Mouse (Mus musculus) heart, embryonic 11.5 days (tissue): Measurements from ENCODE around the gene Lcn9. TPM values are rescaled to one million over a fixed set of nuclear protein-coding genes. Genes with fewer than 3 reads are reported as not detected.

Experiments
- polyA plus RNA-seq: library from polyadenylated mRNA; unstranded; fragments of >200 nt; fragmentation: Nextera tagmentation; extraction: Ambion mirVana; gene quantifications from 2 replicates; pipeline ENCODE4 v1.2.1, GENCODE M21; 2014

Lcn9 gene
- polyA plus RNA-seq, 1 experiment from 2014 or later, result not detected

Other genes with a start within 250 kb of the Lcn9 start
- 3.2 and 5.5 TPM in 2 replicates for gene Mamdc4, start 248.3 kb upstream of the Lcn9 start, polyA plus RNA-seq
- 167 and 172 TPM in 2 replicates for gene Phpt1, start 247.9 kb upstream of the Lcn9 start, polyA plus RNA-seq
- gene Ajm1, start 241.4 kb upstream of the Lcn9 start, polyA plus RNA-seq, result 0.21 TPM in 1 of 2 replicates, not detected in the other
- gene Rabl6, start 214.6 kb upstream of the Lcn9 start, polyA plus RNA-seq, result 35.9 and 40.0 TPM in 2 replicates
- 0.11 and 0.20 TPM in 2 replicates for gene Ccdc183, start 205.5 kb upstream of the Lcn9 start, polyA plus RNA-seq
- 14.6 and 18.4 TPM in 2 replicates for gene Tmem141, start 201.1 kb upstream of the Lcn9 start, polyA plus RNA-seq
- 1.0 and 1.1 TPM in 2 replicates for gene Fcna, start 195.1 kb upstream of the Lcn9 start, polyA plus RNA-seq
- gene Lcn8, start 170.0 kb upstream of the Lcn9 start, polyA plus RNA-seq, result not detected in 2 replicates
- not detected in 2 replicates for gene Lcn5, start 165.2 kb upstream of the Lcn9 start, polyA plus RNA-seq
- not detected in 2 replicates for gene Lcn6, start 146.4 kb upstream of the Lcn9 start, polyA plus RNA-seq
- gene Lcn10, start 140.4 kb upstream of the Lcn9 start, polyA plus RNA-seq, result not detected in 2 replicates
- not detected in 2 replicates for gene Obp2a, start 123.1 kb upstream of the Lcn9 start, polyA plus RNA-seq
- 42.9 and 49.9 TPM in 2 replicates for gene Bmyc, start 116.4 kb upstream of the Lcn9 start, polyA plus RNA-seq
- gene Obp2b, start 86.1 kb upstream of the Lcn9 start, polyA plus RNA-seq, result not detected in 2 replicates
- gene Lcn3, start 57.6 kb upstream of the Lcn9 start, polyA plus RNA-seq, result not detected in 2 replicates
- not detected in 2 replicates for gene Lcn11, start 46.1 kb upstream of the Lcn9 start, polyA plus RNA-seq
- not detected in 2 replicates for gene Gm13539, start 40.9 kb upstream of the Lcn9 start, polyA plus RNA-seq
- not detected in 2 replicates for gene Glt6d1, start 7.3 kb upstream of the Lcn9 start, polyA plus RNA-seq
- not detected in 2 replicates for gene Sohlh1, start 24.1 kb downstream of the Lcn9 start, polyA plus RNA-seq
- 0.04 TPM in 1 of 2 replicates, not detected in the other for gene Kcnt1, start 40.6 kb downstream of the Lcn9 start, polyA plus RNA-seq
- gene Camsap1, start 160.1 kb downstream of the Lcn9 start, polyA plus RNA-seq, result 8.9 and 14.1 TPM in 2 replicates
- 136 and 141 TPM in 2 replicates for gene Ubac1, start 198.6 kb downstream of the Lcn9 start, polyA plus RNA-seq